Mouse (Mus musculus) bone marrow macrophage, adult 2 months (primary cell): Measurements from ENCODE around the gene Nipal3.

Source experiments
- CTCF ChIP-seq: IDR thresholded peaks from 2 replicates; pipeline ENCODE4 v1.5.1; 2012; ENCODE audit warnings: low read depth, mild to moderate bottlenecking, low read length, moderate library complexity
- POLR2A ChIP-seq: IDR thresholded peaks from 2 replicates; pipeline ENCODE4 v1.6.1; 2012; ENCODE audit warnings: mild to moderate bottlenecking, low read depth, low read length, borderline replicate concordance

DNA sequence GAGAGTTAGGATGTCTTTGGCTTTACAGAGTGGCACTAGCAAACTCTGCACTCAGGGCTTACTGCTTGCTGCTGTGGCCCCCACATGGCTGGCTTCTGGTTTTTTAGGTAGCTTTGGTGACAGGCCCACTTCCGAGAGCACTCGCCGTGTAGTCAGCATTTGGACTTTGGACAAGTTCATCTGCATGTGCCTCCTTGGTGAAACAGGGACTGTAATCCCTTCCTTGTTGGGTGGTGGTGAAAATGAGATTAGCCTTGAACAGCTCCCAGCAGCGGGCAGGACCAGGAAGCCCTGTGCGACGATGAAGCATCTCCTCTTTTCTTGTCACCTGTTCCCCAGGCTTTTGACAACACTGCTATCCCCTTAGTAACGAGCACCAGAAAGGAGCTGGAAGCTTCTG lies 19.0 kb upstream of the Nipal3 start:
- TF ChIP-seq POLR2A: no peak
- TF ChIP-seq CTCF: no peak
